Mouse (Mus musculus) lung, adult 18-20 months (tissue): ENCODE results near the gene Tceal7.
A peak's percentile ranks its signal among the peaks of the same experiment; 100 is the strongest.
"Not testable (repeated sequence)": the region's sequence is repeated elsewhere in the genome, so short reads cannot be mapped to it uniquely, and the experiment has no call there.

Experiments used
- DNase-seq, 2 experiments: peaks; one replicate each; pipeline ENCODE4 v3.0.0; 2022; ENCODE audit warnings: mixed read lengths in 2 of 2

Tceal7 gene

DNA sequence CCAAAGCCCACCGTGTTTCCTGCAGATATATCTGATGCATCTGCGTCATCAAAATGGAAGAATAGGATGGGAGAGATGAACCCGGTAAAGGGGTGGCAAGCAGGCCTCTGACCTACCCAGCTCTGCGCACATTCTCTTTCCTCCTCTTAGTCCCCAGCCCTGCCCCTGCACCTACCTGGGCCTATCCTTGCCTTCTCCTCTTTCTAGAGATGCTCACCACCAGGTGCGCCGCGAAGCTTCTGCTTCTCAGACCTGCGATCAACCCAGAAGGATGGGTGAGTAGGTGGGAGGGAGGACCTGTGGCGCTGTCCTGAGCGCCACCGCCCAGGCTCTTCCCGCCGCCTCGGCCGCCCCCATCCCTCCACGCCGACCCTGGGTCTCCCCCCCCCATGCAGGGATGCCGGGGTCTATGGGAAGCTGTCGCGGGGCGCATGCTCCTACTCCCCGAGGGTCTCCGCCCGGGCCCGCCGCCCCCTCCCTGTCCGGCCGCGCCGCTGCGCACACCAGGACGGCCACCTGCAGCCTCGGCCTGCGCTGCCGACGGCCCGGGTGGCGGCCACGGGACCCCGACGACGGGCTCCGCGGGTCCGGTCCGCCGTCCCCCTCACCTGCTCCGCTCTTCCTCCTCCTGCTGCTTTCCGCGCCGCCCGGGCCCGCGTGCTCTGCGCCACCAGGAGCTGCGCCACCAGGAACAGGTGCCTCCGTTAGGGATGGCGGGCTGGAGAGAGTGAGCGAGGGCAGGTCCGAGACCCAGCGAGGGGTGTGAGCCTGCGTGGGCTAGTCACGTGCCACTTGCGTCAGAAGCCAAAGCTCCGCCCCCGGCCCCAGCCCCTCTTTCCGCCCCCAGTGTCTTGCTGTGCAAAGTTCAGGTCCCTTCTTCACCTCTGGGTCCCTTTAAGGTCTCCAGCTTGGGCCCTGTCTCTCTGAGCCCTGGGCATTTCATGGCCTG lies at the start of gene Tceal7, which contains the start of gene Bex1:
Tceal7 (plus strand) TSS at position 51 of the 949 bp plus-strand sequence.
Bex1 (minus strand) TSS at position 785 of the 949 bp plus-strand sequence.
- DNase-seq, result not testable (repeated sequence)

DNA sequence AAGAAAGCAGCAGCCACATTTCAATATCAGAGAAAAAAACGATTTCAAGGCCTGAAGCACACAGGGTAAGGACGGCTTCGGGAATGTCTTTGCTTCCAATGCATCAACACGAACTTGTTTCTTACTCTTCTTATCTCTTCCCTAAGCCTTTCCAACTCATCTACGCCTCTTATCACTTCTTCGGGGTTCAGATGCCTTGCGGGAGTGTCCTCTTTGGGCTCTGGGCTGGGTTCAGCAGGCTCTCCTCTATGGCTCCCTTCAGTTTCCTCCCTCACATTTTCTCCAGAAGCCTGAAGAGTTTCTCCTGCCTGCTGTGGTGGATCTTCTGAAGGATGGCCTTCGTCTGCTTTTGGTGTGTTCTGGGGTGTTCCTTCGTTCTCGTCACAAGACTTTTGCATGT lies 44.0 kb upstream of the Tceal7 start:
- DNase-seq, result no peak

DNA sequence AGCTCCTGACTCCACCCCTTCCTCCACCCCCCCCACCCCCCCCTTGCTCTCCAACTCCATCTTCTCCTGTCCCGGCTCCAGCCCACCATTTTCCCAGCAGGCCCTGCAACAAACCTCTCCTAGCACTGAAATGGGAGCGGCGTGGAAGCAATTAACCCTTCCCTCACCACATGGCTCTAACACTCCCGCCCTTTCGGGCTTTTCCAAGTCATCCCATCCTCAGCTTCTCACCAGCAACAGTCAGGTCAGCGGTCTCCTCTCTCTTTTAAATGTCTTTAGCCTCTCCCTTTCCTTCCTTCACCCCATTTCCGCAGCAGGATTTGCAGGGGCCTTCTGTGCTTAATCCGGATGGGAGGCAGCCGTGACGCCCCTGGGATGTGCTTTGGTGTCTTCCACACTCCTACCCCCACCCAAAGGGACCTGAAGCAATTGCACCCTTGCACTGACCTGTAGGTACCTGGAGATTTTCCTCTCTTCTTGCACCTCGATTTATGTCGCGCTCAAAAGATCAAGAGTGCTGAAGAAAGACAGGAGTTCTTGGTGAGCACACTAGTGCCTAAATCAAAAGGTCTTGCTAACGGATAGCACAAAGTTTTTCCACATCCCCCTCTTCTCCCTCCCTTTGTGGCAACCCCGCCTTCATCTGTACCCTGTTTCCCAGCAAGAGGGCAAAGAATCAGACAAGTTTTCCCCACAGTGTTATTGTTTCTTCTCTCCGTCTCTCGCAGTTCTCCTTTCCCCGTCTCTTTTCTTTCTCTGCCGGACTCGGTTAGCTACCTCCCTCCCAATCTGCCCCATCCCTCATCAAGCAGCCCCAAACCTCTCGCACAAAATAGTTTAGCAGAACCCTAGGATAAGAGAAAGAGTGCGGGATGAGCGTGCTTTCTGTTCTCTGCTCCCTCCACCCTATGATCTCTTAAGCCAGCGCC lies 43.1 kb upstream of the Tceal7 start:
- DNase-seq, result peak; percentile 53 to 57

DNA sequence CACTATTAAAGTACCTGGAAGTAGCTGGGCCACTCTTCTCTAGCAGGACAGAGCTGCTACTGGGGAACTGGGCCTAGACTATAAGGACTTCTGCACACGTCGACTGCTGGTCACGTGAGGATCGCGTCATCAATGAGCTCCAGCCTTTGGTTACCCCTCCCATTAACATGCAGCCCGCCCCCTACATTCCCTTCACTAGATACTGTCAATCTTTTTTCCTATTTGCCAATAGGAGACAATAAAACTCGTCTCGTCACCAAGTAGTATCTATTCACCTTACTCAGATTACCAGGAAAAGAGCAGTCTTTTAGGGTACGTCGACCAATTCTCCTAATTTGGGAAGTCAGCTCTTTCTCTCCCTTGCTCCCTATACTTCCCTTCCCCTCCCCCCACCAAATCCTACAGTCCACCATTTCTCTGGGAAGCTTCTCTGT lies 42.4 kb upstream of the Tceal7 start, which contains the start of gene Tceal8:
Tceal8 (minus strand) TSS at position 225 of the 434 bp plus-strand sequence.
- peak; percentile 84 to 86 for DNase-seq

DNA sequence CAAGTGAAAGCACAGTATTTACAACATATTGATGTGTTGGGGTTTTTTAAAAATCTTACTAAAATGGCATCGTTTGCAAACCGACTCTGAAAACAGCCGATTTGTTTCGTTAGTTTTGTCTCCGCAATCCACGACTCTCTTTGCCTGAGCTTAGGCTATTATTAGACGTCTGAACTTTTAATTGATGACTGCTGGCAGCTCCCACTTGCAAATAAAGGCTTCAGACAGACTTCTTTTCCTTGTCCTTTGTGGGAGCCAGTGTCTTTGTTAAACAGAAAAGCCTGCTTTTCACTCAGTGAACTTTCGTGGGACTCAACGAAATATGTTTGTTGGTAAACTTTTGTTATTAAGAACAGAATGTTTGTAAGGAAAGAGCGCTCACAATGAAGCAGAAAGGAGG lies 41.8 kb upstream of the Tceal7 start:
- no peak for DNase-seq

DNA sequence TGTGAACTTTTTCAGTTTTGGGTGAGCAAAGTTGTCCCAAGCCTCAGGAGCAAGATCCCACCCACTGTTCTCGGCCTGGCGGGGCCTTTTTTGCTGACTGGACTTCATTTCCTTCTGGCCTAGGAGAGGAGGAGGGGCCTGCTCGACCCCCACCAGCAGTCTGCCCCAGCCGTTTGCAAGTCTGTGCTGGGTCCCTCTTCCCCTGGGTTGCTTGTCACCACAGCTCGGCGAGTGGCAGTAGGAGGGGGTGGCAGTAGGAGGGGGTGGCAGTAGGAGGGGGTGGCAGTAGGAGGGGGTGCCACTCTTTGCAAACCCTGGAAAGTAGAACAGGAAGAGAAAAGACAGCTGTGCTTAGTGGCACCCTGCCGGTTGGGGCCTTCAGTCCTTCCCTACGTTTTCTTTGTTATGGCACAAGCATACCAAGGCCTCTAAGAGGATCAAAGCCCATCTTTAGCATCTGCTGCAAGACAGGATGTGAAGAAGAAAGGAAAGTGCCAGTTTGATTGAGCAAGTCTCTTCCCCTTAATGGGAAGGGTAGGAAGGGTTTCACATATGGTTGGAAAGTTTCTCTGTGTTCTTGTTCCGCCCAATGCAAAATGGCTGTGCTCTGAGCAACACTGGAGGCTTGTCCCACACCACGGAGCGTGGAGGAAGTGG lies 33.6 kb upstream of the Tceal7 start:
- no peak for DNase-seq

DNA sequence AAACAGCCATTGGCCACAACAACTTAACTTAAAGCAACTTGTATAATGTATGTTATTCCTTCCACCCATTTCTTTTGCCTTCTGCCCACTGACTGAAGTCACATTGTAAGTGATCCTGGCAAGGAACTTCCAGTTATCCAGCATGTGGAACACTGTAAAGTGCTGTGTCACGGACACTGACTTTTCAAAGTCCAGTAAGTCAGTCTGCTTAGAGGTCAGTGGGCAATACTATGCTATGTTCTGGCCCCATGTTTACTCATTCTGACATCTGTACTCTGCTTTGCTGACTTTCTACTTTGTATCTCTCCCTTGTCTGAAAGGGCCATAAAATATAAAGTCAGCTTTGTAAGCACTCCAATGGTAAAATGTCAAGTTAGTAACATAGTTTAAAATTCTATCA lies 31.5 kb upstream of the Tceal7 start:
- DNase-seq, result no peak

DNA sequence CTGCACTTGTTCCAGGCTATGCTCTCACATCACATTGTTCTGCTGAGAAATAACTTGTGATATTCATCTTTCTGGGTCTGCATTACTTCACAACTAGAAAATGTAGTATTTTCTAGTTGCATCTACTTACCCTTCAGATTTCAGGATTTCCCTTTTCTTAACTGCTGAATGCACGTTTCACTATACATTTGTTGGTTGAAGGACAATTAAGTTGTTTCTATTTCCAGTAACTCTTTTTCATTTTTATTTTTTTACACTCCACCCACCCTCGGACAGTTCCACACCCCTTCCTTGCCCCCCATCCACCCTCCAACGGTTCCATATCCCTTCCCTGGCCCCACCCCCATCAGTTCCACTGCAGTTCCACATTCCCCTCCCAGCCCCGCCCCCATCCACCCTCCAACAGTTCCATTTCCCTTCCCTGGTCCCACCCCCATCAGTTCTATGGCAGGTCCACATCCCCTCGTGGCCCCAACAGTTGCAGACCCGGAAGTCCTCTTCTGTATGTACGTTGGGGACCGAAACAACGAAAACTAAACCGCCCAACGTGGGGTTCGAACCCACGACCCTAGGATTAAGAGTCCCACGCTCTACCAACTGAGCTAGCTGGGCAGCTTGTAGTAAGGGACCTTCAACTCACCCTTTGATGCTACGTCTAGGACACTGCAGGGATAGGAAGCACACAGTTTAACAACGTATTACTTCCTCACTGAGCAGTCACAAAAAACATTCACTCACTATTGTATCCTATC lies 19.2 kb upstream of the Tceal7 start:
- no peak for DNase-seq

DNA sequence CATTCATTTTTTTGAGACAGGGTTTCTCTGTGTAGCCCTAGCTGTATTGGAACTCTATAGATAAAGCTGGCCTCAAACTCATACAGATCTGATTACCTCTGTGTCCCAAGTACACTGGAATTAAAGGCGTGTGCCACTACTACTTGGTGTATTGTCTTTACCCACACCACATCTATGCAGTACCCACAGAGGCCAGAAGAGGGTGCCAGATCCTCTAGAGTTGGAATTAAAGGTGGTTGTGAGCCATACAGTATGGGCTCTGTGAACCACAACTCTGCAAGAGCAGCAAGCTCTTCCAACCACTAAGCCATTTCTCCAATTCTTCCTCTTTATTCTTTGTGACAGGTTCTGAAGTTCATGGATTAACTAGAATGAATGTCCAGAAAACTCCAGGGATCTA lies 17.7 kb upstream of the Tceal7 start:
- DNase-seq, result peak; percentile 3 to 24

DNA sequence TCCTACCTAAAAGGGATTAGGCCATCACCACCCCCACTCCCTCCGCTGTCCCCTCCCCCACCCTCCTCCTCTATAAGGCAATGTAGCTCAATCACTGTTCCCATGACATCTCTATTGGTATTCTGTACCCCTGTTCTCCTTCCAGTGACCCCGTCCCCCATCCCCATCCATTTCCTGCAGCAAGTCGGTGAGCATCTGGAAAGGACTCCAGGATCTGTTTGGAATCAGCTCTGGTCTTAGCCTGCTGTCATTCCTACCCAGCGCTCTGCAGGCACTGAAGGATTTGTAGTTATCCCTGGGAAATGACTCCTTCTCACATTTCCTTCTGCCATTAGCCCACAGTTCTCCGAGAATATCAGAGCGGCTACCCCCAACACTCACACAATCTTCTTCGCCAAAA lies 11.3 kb upstream of the Tceal7 start:
- DNase-seq, result no peak

DNA sequence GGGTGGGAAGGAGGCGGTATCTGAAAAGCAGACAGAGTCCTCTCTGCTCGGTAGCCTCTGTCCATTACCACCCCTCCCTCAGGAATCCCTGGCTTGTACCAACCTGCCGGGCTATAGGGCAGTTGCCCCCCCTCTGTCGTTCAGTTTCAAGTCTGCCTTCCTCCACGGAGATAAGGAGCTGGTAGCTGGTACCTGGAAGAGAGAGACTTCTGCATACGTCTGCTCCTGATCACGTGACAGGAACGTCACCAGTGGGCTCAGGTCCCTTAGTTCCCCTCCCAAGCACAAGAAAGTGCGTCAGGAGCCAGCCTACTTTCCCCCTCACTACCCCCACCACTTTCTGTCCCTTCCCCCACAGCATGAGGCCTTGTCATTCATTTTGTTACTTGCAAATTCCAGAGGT lies 10.9 kb upstream of the Tceal7 start, which contains the start of gene Tceal5:
Tceal5 (minus strand) TSS at position 213 of the 403 bp plus-strand sequence.
- DNase-seq, result peak in 1 of 2 experiments; percentile 5

DNA sequence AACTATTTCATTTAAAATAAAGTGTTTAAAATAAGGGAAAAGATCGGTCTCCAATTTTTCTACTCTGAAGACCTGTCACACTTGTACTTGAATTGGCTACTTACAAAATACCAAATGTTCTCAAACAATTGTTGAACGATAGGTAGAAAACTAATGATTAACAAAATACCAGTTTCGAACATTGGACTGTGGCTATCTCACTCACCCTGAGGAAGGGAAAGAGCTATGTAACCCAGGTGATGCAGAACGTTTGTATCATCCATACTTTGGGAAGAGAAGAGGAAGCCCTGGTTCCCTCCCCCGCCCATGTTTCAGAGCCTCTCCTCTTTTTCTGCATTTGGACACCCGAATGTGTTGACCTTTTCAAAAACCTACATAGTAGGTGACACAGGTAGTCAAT lies 10.2 kb upstream of the Tceal7 start:
- no peak for DNase-seq

DNA sequence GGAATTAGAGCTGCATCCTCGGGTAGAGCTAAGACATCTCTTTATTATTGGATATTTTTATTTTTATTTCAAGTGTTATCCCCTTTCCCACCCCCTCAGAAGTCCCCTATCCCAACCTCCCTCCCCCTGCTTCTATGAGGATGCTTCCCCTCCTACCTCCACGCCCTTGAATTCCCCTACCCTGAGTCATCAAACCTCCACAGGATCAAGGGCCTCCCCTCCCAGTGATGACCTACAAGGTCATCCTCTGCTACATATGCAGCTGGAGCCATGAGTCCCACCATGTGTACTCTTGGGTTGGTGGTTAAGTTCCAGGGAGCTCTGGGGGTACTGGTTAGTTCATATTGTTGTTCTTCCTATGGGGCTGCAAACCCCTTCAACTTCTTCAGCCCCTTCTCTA lies 1.2 kb upstream of the Tceal7 start:
- no peak for DNase-seq

DNA sequence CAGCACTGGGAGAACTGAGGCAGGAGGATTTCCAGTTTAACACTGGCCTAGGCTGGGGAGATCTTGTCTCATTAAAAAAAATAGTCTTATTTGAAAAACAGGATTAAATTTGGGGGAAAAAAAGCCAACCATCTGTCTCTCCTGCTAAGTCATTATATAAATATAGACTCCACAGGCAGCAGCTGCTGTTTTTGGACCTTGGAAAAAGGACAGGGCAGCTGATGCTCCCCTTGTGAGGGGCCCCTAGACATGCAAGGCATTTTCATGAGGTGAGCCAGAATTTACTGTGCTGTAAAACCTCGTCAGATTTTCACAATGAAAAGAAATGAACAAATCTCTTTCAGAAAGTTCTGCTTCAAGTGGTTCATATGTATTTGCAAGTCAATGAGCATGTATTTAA lies 1.7 kb downstream of the Tceal7 start:
- DNase-seq, result no peak

DNA sequence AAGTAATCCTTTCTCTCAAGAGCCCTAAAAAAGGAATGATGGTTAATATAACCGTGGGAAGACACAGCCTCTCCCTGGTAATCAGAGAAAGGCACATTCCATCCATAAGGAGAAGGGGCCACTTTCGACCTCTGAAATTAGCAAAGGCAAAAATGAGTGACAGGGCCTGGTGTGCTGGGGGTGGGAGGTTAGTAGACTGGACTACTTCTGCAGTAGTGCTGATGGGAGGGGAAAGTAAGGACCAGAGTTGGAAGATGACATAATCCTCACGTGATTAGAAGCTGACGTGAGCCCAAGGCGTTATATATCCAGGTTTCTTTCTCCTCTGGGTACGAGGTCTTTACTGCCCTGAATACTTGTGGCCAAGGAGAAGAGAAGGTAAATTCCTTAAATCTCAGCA lies 9.1 kb downstream of the Tceal7 start:
- no peak for DNase-seq

DNA sequence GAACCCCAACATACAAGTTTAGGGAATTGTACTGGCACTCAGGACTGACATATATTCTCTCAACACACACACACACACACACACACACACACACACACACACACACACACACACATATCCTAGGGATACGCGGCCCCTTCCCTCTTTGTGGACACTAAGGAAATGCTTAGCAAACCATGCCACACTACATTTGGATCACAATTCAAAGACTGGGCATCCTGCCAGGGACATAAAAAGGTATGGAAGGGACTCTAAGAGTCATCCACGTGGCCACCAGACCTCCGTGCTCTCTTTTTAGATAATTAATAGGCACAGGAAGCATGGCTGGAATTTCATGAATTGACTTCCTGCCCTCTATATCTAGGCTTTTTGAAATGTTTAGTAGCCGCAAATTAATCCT lies 13.2 kb downstream of the Tceal7 start:
- no peak for DNase-seq

DNA sequence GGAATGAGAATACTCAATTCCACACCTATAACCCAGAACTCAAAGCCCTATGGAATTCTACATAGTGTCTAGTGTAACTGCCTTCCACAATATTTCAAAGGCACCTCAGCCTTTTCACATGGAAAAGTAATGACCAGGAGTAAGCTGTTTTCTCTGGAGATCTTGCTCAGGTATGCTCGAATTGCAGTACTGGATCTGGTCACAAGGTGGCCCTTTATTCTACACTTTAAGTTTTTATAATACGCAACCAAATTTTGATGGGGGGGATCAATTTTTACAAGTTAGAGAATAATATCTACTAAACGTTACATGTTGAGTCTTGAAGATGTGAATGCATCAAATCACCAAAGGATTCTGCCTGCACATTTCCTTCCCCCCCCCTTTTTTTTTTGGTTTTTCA lies 23.5 kb downstream of the Tceal7 start:
- DNase-seq, result peak in 1 of 2 experiments; percentile 17

DNA sequence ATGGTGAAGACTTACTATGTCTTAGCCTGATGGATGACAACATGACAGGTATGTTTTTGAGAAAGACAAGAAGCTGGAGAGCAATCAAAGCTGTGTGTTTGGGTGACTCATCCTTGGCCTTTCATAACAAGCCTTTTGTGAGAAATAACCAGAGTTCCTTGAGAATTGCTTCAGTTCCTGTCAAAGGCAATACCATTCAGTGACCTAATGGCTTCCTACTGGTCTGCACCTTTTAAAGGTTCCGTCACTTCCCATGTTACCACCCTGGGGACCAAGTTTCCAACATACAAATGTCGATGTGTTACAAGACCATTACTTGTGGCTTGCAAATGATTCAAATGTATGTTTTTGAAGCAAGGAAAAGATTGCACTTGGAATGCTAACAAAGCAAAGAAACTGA lies 28.6 kb downstream of the Tceal7 start:
- no peak for DNase-seq

DNA sequence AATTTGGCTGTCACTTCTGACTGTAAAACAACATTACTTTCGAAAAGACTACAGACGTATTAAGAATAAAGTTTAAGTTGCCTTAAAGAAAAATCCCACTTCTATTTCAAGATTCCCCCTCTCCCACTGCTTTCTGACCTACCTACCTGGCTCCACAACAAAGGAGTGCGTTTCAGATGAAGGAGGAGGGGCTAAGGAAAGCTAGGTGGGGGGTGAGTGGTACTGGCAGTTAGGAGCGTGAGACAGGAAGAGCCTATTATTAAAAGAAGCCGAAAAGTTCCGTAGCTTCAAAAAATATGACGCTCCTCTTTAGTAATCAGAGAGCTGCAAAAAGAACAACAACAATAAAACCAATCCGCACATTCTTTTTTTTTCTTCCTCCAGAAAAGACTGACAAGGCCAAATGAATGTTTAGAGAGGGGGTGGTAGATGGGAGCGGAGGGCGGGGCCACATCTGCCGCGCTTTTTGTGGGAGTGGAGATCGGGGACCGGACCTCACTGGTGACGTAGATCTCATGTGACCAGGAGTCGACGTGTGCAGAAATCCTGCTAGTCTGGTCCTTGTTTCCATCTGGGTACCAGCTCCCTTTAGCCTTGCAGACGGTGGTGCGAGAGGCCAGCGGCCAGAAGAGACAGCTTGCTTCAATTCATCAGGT lies 30.1 kb downstream of the Tceal7 start, which contains the start of gene Tceal9:
Tceal9 (plus strand) TSS at position 506 of the 656 bp plus-strand sequence.
- peak; percentile 79 to 85 for DNase-seq

DNA sequence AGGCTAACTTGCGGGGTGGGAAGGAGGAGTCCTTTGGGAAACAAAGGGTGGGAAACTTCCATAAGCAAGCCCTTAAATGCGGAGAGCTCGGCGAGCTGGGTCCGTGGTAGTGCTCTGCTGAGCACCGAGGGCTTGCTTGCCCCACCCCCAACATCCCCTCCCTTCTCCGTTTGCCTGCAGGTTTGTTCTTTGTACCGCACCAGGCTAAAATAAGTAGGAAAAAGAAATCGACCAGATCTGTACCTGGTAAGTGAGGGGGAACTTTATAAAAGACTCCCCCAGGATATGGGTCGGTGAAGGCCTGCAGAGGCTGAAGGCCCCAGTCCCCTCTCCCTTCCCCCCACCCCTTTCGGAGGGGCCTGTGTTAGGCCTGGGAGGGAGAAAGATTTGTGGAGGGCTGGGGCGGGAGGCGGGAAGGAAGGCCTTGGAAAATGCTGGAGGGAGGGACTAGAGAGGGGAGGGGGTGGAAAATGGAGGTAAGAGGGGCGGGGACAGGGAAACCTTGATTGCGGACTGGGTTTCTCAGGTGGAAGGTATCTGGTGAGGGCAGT lies 31.0 kb downstream of the Tceal7 start:
- peak; percentile 8 to 33 for DNase-seq

DNA sequence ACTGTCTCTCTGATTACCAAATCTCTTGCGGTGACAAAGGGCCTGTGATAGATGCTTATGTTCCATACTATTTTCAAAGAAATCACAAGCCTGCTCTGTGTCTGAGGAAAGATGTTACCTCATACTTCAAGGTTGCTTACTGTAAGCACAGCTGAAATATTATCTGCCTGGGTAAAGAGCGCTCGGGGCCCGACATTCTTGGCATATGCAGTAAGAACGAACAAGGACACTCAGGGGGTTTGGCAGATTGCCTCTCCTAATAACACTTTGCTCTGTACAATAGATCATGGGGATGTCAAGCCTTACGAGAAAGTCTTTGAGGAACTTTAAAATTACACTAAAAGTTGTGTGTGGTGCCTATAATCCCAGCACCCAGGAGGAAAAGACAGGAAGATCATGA lies 34.2 kb downstream of the Tceal7 start:
- DNase-seq, result peak; percentile 28 to 60
